Mouse (Mus musculus): Measurements from ENCODE around the gene Spint2.
"Not testable (repeated sequence)": the region's sequence is repeated elsewhere in the genome, so short reads cannot be mapped to it uniquely, and the experiment has no call there.

The Spint2 gene

GRCm38 (mm10) chr7:29246015-29246414 is 35.7 kb downstream of the Spint2 start:
- no peak for DNase-seq (ENCODE audit: extremely low read depth, low read depth)

GRCm38 (mm10) chr7:29244732-29245416 is 36.8 kb downstream of the Spint2 start:
- DNase-seq (ENCODE audit: extremely low read depth, low read depth): no peak

GRCm38 (mm10) chr7:29238019-29238967 is 43.4 kb downstream of the Spint2 start, which contains the start of gene Yif1b:
Yif1b (plus strand) TSS chr7:29238329.
- peak; percentile 96 for DNase-seq (ENCODE audit: extremely low read depth, low read depth)

- not testable (repeated sequence) for DNase-seq (ENCODE audit: extremely low read depth, low read depth)
Observed at GRCm38 (mm10) chr7:29237596-29237995, 44.1 kb downstream of the Spint2 start.

GRCm38 (mm10) chr7:29236593-29236992 is 45.1 kb downstream of the Spint2 start:
- no peak for DNase-seq (ENCODE audit: extremely low read depth, low read depth)

- DNase-seq (ENCODE audit: extremely low read depth, low read depth): peak; percentile 35
Observed at GRCm38 (mm10) chr7:29234661-29235060, 47.1 kb downstream of the Spint2 start.

GRCm38 (mm10) chr7:29233745-29234144 is 48.0 kb downstream of the Spint2 start:
- DNase-seq (ENCODE audit: extremely low read depth, low read depth): peak; percentile 67

GRCm38 (mm10) chr7:29232247-29233013 is 49.3 kb downstream of the Spint2 start, which contains the start of gene Kcnk6:
Kcnk6 (minus strand) TSS chr7:29232515.
- no peak for DNase-seq (ENCODE audit: extremely low read depth, low read depth)

- no peak for DNase-seq (ENCODE audit: extremely low read depth, low read depth)
Observed at GRCm38 (mm10) chr7:29231517-29231916, 50.2 kb downstream of the Spint2 start.

GRCm38 (mm10) chr7:29230560-29230959 is 51.2 kb downstream of the Spint2 start:
- DNase-seq (ENCODE audit: extremely low read depth, low read depth): no peak

GRCm38 (mm10) chr7:29228202-29228601 is 53.5 kb downstream of the Spint2 start:
- DNase-seq (ENCODE audit: extremely low read depth, low read depth): no peak

GRCm38 (mm10) chr7:29225520-29225919 is 56.2 kb downstream of the Spint2 start:
- DNase-seq (ENCODE audit: extremely low read depth, low read depth): no peak

- no peak for DNase-seq (ENCODE audit: extremely low read depth, low read depth)
Observed at GRCm38 (mm10) chr7:29224756-29225394, 56.8 kb downstream of the Spint2 start.

GRCm38 (mm10) chr7:29214846-29215245 is 66.9 kb downstream of the Spint2 start:
- no peak for DNase-seq (ENCODE audit: extremely low read depth, low read depth)

GRCm38 (mm10) chr7:29214236-29214635 is 67.5 kb downstream of the Spint2 start:
- no peak for DNase-seq (ENCODE audit: extremely low read depth, low read depth)

GRCm38 (mm10) chr7:29213675-29214082 is 68.0 kb downstream of the Spint2 start, which contains the start of gene Catsperg1:
Catsperg1 (minus strand) TSS chr7:29214035.
- DNase-seq (ENCODE audit: extremely low read depth, low read depth): no peak

GRCm38 (mm10) chr7:29212775-29213560 is 68.7 kb downstream of the Spint2 start:
- DNase-seq (ENCODE audit: extremely low read depth, low read depth): not testable (repeated sequence)

- DNase-seq (ENCODE audit: extremely low read depth, low read depth): peak; percentile 91
Observed at GRCm38 (mm10) chr7:29212199-29212765, 69.4 kb downstream of the Spint2 start.

- peak; percentile 83 for DNase-seq (ENCODE audit: extremely low read depth, low read depth)
Observed at GRCm38 (mm10) chr7:29211415-29212198, 70.1 kb downstream of the Spint2 start.

All from MEL-GATA-1-ER (cell line).